Mouse (Mus musculus): Measurements from ENCODE around the gene Mbd5. TPM values are rescaled to one million over a fixed set of nuclear protein-coding genes. Genes with fewer than 3 reads are reported as not detected.

The Mbd5 gene
- total RNA-seq, 2 experiments from 2014 or later, result 23.7 to 26.1 TPM

DNA sequence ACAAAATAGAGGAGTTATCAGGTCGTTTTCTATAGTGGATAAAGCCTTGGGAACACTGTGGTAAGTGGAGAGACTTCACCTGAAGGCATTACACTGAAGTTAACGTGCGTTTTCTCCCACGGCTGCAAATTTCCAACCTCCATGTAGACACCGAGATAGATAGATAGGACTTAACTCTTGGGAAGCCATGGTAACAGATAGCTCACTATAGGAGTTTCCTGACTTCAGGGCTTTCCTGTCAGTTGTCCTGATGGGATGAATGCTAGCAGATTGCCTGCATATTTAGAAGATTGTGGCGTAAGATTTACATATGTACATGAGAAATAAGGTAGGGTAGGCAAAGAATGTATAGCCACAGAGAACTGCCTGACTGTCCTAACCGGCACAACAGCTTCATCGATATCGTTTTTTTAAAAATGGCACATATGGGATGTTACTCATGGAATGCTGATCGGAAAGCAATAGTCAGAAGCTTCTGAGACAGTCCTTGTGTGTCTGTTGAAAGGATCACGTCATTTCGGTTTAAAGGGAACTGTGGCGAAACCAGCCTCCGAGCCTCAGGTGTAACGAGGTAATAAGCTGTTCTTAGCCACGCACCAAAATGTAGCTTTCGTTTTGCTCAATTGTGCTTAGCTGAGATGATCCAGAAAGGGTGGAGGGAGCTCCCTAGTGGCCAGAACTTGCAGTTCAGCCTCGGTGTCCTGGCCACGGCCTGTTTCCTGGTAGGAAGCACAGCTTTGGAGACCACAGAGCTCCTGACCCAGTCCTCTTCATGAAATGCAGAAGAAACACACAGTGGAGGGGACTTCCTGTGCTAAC, 363.5 kb downstream of the Mbd5 start:
- intact Hi-C loops (cut with DNase I; ENCODE audit: low total_unique reads), result no loop called here
- peak; percentile 77 for DNase-seq

- DNase-seq, result no peak
- intact Hi-C loops (cut with DNase I; ENCODE audit: low total_unique reads), result no loop called here
Measured at GRCm38 (mm10) chr2:49333594-49333993, 384.3 kb downstream of the Mbd5 start.

DNA sequence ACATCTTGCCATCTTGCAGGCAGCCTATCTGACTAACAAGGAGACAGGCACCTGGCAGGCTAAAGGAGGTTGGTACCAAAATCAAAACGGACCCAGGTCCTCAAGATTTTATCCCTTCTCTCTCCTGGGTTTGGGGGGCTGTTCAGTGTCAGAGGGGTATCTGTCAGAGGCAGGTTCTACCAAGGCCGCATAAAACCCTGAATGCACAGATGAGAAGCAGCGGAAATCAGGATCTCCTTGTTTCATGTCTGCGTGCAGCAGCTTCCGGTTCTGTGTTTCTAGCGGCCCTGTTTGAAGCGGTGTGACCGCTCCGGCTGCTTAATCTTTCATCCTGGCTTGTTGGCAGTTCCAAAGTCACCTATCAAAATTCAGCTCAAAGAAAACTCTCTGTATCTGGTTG, 386.0 kb downstream of the Mbd5 start:
- DNase-seq, result no peak
- intact Hi-C loops (cut with DNase I; ENCODE audit: low total_unique reads), result no loop called here

- DNase-seq, result no peak
- intact Hi-C loops (cut with DNase I; ENCODE audit: low total_unique reads), result no loop called here
Measured at GRCm38 (mm10) chr2:49344287-49344686, 395.0 kb downstream of the Mbd5 start.

DNA sequence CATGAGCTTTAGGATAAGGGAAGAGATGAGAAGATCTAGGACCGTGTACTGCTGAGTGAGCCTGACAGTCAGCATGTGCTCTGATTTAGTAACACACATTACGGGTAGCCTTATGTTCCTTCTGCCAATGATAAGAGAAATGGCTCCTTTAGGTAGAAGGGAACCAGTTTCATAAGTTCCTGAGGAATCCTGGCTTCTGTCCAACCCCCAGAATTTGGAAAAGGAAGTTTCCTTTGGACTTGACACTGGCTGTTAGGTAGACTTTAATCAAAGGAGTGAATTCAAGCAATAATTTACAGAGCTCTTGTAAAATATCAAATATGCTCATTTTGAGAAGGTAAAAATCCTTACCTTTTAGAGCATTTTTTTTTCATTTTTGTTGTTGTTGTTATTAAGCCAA, 396.5 kb downstream of the Mbd5 start:
- intact Hi-C loops (cut with DNase I; ENCODE audit: low total_unique reads), result no loop called here
- DNase-seq, result no peak

DNA sequence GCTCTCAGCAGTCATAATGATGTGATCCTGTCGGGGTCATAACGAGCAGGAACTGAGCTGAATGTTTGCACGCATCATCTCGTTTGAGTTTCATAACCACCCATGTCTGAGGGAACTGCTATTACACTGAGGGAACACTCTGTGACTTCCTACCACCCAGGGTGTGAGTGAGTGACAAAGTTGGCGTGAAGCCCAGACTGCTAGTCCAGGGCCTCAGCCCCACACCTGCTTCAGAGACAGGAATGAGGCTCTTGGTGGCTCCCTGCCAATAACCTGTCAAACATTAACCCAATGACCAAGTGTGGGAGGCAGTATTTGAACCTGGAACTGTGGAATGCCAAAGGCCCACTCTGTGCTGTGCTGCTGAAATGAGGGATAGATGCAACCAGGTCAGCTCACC, 400.5 kb downstream of the Mbd5 start:
- DNase-seq, result no peak
- intact Hi-C loops (cut with DNase I; ENCODE audit: low total_unique reads), result no loop called here

- no peak for DNase-seq
- intact Hi-C loops (cut with DNase I; ENCODE audit: low total_unique reads), result no loop called here
Measured at GRCm38 (mm10) chr2:49350852-49351251, 401.5 kb downstream of the Mbd5 start.

DNA sequence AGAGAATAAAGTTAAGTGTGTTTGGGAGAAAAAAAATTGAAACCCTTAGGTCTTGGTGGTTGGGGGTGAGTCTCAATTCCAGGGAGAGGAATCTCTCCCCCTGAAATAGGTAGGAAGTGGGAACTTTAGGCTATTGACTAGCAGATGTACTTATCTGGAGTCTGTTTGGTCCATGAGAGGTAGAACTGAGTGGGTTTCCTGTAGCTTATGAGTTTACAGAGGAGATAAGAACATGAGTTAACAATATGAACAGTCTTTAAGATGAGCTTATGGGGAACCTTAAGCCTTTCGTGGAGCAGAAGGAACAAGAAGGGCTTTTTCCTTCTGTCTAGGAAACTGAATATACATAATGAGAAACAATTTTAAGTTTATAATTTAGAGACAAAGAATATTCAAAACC, 404.8 kb downstream of the Mbd5 start:
- intact Hi-C loops (cut with DNase I; ENCODE audit: low total_unique reads), result no loop called here
- DNase-seq, result no peak

GRCm38 (mm10) chr2:49355867-49356266, 406.6 kb downstream of the Mbd5 start:
- no peak for DNase-seq
- intact Hi-C loops (cut with DNase I; ENCODE audit: low total_unique reads), result loop anchor here (5.0 kb wide), 1 partner anchor 376 kb away; no protein-coding TSS in a partner anchor

DNA sequence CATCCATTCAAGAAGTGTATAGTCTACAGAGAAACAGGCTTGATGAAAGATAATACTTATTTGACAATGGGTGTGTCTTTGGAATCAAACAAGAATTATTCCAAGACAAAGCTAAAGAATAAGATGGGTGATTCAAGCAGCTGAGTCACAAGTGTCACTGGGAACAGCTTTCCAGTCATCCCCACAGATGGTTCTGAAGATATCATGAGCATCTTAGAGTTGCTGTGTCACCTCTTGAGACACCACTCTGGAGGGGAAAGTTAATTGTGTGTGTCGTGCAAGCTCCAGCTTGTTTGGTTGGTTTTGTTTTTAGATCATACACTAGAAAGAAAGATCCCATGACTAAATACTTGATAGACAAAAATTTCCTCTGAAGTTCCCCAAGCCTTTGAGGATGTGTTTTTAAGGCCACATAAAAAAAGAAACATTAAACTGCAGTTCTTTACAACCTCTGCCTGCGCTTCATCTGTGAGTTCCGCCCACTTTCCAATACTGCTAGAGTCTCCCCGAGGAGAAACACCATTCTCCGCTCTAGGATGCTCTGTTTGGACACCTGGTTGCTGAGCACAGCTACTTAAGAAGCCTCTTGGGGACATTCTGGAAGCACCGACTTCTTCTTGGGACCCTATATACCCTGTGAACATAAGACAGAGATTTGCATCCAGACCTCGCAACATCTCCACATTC, 409.0 kb downstream of the Mbd5 start:
- intact Hi-C loops (cut with DNase I; ENCODE audit: low total_unique reads), result loop anchor here (5.0 kb wide), 1 partner anchor 374 kb away; no protein-coding TSS in a partner anchor

GRCm38 (mm10) chr2:49358839-49359520, 409.7 kb downstream of the Mbd5 start:
- peak; percentile 24 for DNase-seq
- intact Hi-C loops (cut with DNase I; ENCODE audit: low total_unique reads), result loop anchor here (5.0 kb wide), 1 partner anchor 373 kb away; no protein-coding TSS in a partner anchor

More for the DNA sequence above, 409.0 kb downstream of the Mbd5 start:
- DNase-seq, result no peak

GRCm38 (mm10) chr2:49359706-49360105, 410.4 kb downstream of the Mbd5 start:
- intact Hi-C loops (cut with DNase I; ENCODE audit: low total_unique reads), result loop anchor here (5.0 kb wide), 1 partner anchor 373 kb away; no protein-coding TSS in a partner anchor

DNA sequence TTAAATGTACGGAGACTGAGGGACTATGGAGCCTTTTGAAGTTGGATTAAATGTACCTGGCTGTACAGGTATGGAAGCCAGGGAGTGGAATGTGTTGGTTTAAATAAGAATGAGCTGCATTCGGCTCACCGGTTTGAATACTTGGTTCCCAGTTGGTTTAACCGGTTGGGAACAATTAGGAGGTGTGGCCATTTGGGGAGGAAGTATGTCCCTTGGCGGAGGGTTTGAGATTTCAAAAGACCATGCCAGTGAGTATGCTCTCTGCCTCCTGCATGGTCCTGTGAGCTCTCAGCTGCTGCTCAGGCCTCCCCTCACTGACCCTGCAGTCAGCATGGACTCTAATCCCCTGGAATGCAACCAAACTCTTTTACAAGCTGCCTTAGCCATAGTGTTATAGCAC, 415.2 kb downstream of the Mbd5 start:
- intact Hi-C loops (cut with DNase I; ENCODE audit: low total_unique reads), result no loop called here
- no peak for DNase-seq

More at GRCm38 (mm10) chr2:49359706-49360105, 410.4 kb downstream of the Mbd5 start:
- DNase-seq, result no peak

GRCm38 (mm10) chr2:49366878-49367545, 417.7 kb downstream of the Mbd5 start:
- intact Hi-C loops (cut with DNase I; ENCODE audit: low total_unique reads), result no loop called here
- DNase-seq, result no peak

- DNase-seq, result no peak
- intact Hi-C loops (cut with DNase I; ENCODE audit: low total_unique reads), result no loop called here
Measured at GRCm38 (mm10) chr2:49367546-49367917, 418.2 kb downstream of the Mbd5 start.

- intact Hi-C loops (cut with DNase I; ENCODE audit: low total_unique reads), result no loop called here
- no peak for DNase-seq
Measured at GRCm38 (mm10) chr2:49371632-49372031, 422.3 kb downstream of the Mbd5 start.

- intact Hi-C loops (cut with DNase I; ENCODE audit: low total_unique reads), result no loop called here
- no peak for DNase-seq
Measured at GRCm38 (mm10) chr2:49372586-49372985, 423.3 kb downstream of the Mbd5 start.
